Mouse (Mus musculus) layer of hippocampus, postnatal 25 days (tissue): ENCODE measurements at regions not wholly inside any gene's neighbourhood (a gene's known extent, or its start where the extent isn't known, plus 50 kb on each side); places are given as distances from the start of the nearest gene placed in this dataset.
"Not testable (repeated sequence)": the region's sequence is repeated elsewhere in the genome, so short reads cannot be mapped to it uniquely, and the experiment has no call there.

Source experiments
- DNase-seq, 2 experiments: peaks; one replicate each; pipeline ENCODE4 v3.0.0; 2022; ENCODE audit warnings: mixed read lengths in 2 of 2, low spot score in 1 of 2; ENCODE audit errors: extremely low spot score in 1 of 2

- peak; percentile 8 to 45 for DNase-seq
Observed at GRCm38 (mm10) chr15:89730320-89730719, 111.3 kb downstream of the Syt10 start.

- DNase-seq: no peak
Observed at GRCm38 (mm10) chr15:89724356-89724755, 117.3 kb downstream of the Syt10 start.

- DNase-seq: no peak
Observed at GRCm38 (mm10) chr15:89697221-89697620, 105.5 kb upstream of the Rabl2 start.

- DNase-seq: no peak
Observed at GRCm38 (mm10) chr15:89676366-89676765, 84.6 kb upstream of the Rabl2 start.

- not testable (repeated sequence) for DNase-seq
Observed at GRCm38 (mm10) chr15:89656558-89656957, 64.8 kb upstream of the Rabl2 start.
